Mouse (Mus musculus) ovary, postnatal 10 days (tissue): Measurements from ENCODE around the gene Trnp1.

Source experiments
- DNase-seq: peaks from one replicate; pipeline ENCODE4 v3.0.0; 2022; ENCODE audit warnings: low spot score

Trnp1 gene

DNA sequence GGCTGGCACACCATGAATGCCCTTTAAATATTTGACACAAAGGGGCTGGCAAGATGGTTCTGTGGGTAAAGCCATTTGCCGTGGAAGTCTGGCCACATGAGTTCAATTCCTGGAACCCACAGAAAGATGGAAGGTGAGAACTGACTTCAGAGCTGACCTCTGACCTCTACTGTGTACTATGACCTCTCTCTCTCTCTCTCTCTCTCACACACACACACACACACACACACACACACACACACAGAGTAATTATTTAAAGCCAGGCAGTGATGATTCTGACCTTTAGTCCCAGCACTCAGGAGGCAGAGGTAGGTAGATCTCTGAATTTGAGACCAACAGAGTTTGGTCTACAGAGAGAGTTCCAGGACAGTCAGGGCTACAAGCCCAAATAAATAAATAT lies 38.3 kb downstream of the Trnp1 start:
- DNase-seq, result no peak

- DNase-seq, result no peak
Measured at GRCm38 (mm10) chr4:133458044-133458443, 40.3 kb downstream of the Trnp1 start.

DNA sequence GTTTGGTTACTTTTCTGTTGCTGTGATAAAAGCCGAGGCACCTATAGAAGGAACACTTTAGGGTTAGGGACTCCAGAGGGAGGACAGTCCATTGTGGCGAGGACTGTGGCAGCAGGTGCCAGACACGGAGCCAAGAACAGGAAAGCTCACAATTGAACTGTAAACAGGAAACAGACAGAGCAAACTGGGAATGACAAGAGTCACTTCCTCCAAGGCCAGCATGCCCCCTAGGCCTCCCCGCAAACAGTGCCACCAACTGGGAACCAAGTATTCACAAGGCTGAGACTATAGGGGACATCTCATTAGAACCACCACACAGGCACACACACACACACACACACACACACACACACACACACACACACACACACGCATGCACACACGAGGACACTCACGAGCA lies 45.9 kb downstream of the Trnp1 start:
- DNase-seq, result no peak

GRCm38 (mm10) chr4:133451536-133451935 lies 46.8 kb downstream of the Trnp1 start:
- peak; percentile 81 for DNase-seq

- no peak for DNase-seq
Measured at GRCm38 (mm10) chr4:133449726-133450125, 48.6 kb downstream of the Trnp1 start.

- no peak for DNase-seq
Measured at GRCm38 (mm10) chr4:133448708-133449388, 49.5 kb downstream of the Trnp1 start.

GRCm38 (mm10) chr4:133447967-133448366 lies 50.4 kb downstream of the Trnp1 start:
- no peak for DNase-seq

GRCm38 (mm10) chr4:133447366-133447765 lies 51.0 kb downstream of the Trnp1 start:
- no peak for DNase-seq

GRCm38 (mm10) chr4:133445727-133446126 lies 52.6 kb downstream of the Trnp1 start:
- no peak for DNase-seq

- DNase-seq, result no peak
Measured at GRCm38 (mm10) chr4:133443085-133443484, 55.3 kb downstream of the Trnp1 start.

GRCm38 (mm10) chr4:133442194-133442593 lies 56.2 kb downstream of the Trnp1 start:
- no peak for DNase-seq
